Mouse (Mus musculus): Measurements from ENCODE around the gene Olfr476. TPM values are rescaled to one million over a fixed set of nuclear protein-coding genes. Genes with fewer than 3 reads are reported as not detected.

Gene Olfr476
- not detected for total RNA-seq (2023)

GRCm38 (mm10) chr7:107964503-107964902 lies at the start of gene Olfr476:
TSS of gene Olfr476 (plus strand) at chr7:107964803.

GRCm38 (mm10) chr7:107930146-107930545 lies 34.5 kb upstream of the Olfr476 start, which contains the start of gene Olfr473:
TSS of gene Olfr473 (plus strand) at chr7:107930446.

DNA sequence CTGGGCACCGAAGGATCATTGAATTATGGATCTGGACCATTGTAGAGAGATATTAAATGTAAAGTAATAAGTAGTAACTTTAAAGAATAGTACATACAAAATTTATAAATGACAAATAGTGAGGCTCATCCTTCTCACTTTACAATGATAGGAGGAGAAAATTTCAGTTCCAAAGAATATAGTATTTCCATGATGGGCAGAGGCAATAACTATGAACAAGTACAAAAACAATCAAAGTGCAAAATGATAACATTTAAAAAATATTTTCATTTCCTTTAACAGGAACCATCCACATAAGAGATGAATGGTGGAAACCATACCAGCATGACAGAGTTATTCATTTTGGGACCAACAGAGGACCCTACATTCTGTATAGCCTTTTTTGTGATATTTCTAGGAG lies 10.3 kb upstream of the Olfr476 start, which contains the start of gene Olfr474:
Olfr474 (plus strand) TSS at position 301 of the 400 bp plus-strand sequence.

GRCm38 (mm10) chr7:107986393-107986792 lies 21.8 kb downstream of the Olfr476 start, which contains the start of gene Olfr477:
TSS of gene Olfr477 (plus strand) at chr7:107986693.

Other genes starting within 250 kb of the Olfr476 start
- gene Cyb5r2, start 206.8 kb upstream of the Olfr476 start, total RNA-seq (2023): not detected
- gene Ovch2, start 163.6 kb upstream of the Olfr476 start, total RNA-seq (2023): not detected
- gene Olfr467, start 152.5 kb upstream of the Olfr476 start, total RNA-seq (2023): not detected
- not detected for gene Olfr469, start 139.3 kb upstream of the Olfr476 start, total RNA-seq (2023)
- gene Olfr470, start 117.3 kb upstream of the Olfr476 start, total RNA-seq (2023): not detected
- gene Olfr472, start 66.9 kb upstream of the Olfr476 start, total RNA-seq (2023): under 1 TPM in 1 of 2 experiments, not detected in 1; 0.17 TPM
- not detected for gene Olfr473, start 34.4 kb upstream of the Olfr476 start, total RNA-seq (2023)
- gene Olfr474, start 10.2 kb upstream of the Olfr476 start, total RNA-seq (2023): not detected
- gene Olfr477, start 21.9 kb downstream of the Olfr476 start, total RNA-seq (2023): not detected
- gene Olfr478, start 69.2 kb downstream of the Olfr476 start, total RNA-seq (2023): not detected
- not detected for gene Olfr479, start 85.9 kb downstream of the Olfr476 start, total RNA-seq (2023)
- gene Olfr480, start 102.5 kb downstream of the Olfr476 start, total RNA-seq (2023): not detected
- gene Olfr481, start 115.1 kb downstream of the Olfr476 start, total RNA-seq (2023): not detected
- gene Olfr482, start 132.8 kb downstream of the Olfr476 start, total RNA-seq (2023): 1 to 10 TPM; 1.8 to 2.3 TPM
- gene Olfr483, start 136.0 kb downstream of the Olfr476 start, total RNA-seq (2023): not detected
- gene Olfr484, start 162.6 kb downstream of the Olfr476 start, total RNA-seq (2023): not detected
- not detected for gene Olfr485, start 195.1 kb downstream of the Olfr476 start, total RNA-seq (2023)
- gene Olfr486, start 207.9 kb downstream of the Olfr476 start, total RNA-seq (2023): not detected
- not detected for gene Olfr487, start 249.8 kb downstream of the Olfr476 start, total RNA-seq (2023)